Mouse (Mus musculus): ENCODE measurements around the gene Mki67. TPM values are rescaled to one million over a fixed set of nuclear protein-coding genes. Genes with fewer than 3 reads are reported as not detected.

Gene Mki67
- total and polyA plus RNA-seq, 3 experiments, result 88.6 to 401 (median 271) TPM

DNA sequence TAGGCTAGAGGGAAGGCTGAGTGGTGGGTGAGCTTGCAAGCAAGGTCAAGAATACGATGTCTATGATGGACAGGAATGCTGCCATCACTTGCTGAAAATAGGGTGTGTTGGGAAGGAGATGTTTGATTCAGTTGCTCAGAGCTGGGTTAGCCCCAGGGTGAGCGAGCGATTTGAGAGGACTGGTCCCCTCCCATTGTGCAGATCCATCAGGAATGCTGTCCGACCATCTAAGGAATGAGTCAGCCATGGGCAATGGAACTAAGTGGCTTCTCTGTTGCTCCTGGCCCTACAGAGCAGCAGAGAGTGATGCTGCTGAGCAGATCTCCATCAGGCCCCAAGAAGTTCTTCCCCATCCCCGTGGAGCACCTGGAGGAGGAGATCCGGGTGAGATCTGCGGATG is 62.6 kb downstream of the Mki67 start:
- TF ChIP-seq MXI1 (IDR thresholded peaks at IDR 0.05; ENCODE audit: low read depth, low read length) (no peak), CTCF (IDR thresholded peaks at IDR 0.05 in 2 of 3, conservative IDR thresholded peaks at IDR 0.05 in 1 of 3; ENCODE audit: control insufficient read depth in 1 of 3, insufficient read depth in 1 of 3, low read depth in 2 of 3, low read length in 3 of 3, poor library complexity in 1 of 3, severe bottlenecking in 1 of 3) (no peak), MEF2A (IDR thresholded peaks at IDR 0.05; ENCODE audit: extremely low read depth, insufficient replicate concordance, low read depth, low read length, poor library complexity, severe bottlenecking) (no peak), USF2 (IDR thresholded peaks at IDR 0.05; ENCODE audit: borderline replicate concordance in 1 of 2, insufficient read depth in 1 of 2, low read depth in 1 of 2, low read length in 2 of 2) (no peak), E2F4 (IDR thresholded peaks at IDR 0.05; ENCODE audit: borderline replicate concordance, low read depth, low read length) (no peak), MAFK (IDR thresholded peaks at IDR 0.05; ENCODE audit: borderline replicate concordance, low read depth, low read length) (no peak), MAZ (IDR thresholded peaks at IDR 0.05; ENCODE audit: low read depth, low read length) (no peak), TBP (IDR thresholded peaks at IDR 0.05; ENCODE audit: low read depth, low read length) (no peak), ZC3H11A (IDR thresholded peaks at IDR 0.05; ENCODE audit: low read depth, low read length) (no peak), ZKSCAN1 (IDR thresholded peaks at IDR 0.05; ENCODE audit: low read depth, low read length) (no peak), ETS1 (IDR thresholded peaks at IDR 0.05; ENCODE audit: low read depth, low read length) (no peak), RAD21 (IDR thresholded peaks at IDR 0.05; ENCODE audit: low read depth, low read length) (no peak)
- Histone ChIP-seq H3K27me3 (ENCODE audit: control insufficient read depth in 1 of 2, insufficient read depth in 2 of 2, low read length in 2 of 2) (no peaks in the 10 kb centered on the region), H3K9me3 (replicated peaks; ENCODE audit: insufficient read depth, low read length) (no peaks in the 10 kb centered on the region), H3K79me2 (ENCODE audit: control insufficient read depth, insufficient read depth, low read length, poor library complexity) (no peaks in the 10 kb centered on the region), H3K27ac (ENCODE audit: control insufficient read depth, low read depth, low read length) (no peak overlapping the region), H3K4me3 (ENCODE audit: control insufficient read depth in 1 of 2, insufficient read depth in 1 of 2, low read depth in 2 of 2, low read length in 2 of 2) (no peak overlapping the region), H3K4me1 (ENCODE audit: control insufficient read depth in 1 of 2, insufficient read depth in 2 of 2, low read length in 2 of 2) (0 out of 4 replicates have a peak, but pooled peaks cover 0 to 4% of the 10 kb centered on the region in 2 experiments), H3K9ac (ENCODE audit: control insufficient read depth, low read depth, low read length, poor library complexity, severe bottlenecking) (no peak overlapping the region), H3K36me3 (ENCODE audit: control insufficient read depth in 1 of 2, insufficient read depth in 2 of 2, low read length in 2 of 2) (no peaks in the 10 kb centered on the region)
- DNase-seq (ENCODE audit: low read depth, low spot score), result no peak

DNA sequence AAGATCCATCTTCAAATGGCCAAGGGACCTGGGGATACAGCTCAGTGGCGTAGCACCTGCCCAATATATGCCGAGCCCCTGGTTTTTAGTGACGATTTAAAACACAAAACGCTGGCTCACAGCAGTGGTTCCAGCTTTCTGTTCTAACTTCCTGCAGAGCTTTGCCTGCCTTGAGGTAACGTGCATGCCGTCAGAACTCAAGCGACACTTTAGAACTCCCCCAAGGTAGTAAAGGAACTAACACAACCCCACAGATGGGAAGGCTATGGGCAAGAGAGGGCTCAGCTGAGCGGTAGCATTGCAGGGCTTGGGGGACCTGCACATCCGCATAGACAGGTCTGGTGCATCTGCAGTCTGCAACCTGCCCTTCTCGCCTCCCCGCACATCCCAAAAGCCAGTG is 63.4 kb downstream of the Mki67 start:
- no peak overlapping the region for H3K27ac ChIP-seq (ENCODE audit: control insufficient read depth, low read depth, low read length)
- H3K4me1 ChIP-seq (ENCODE audit: control insufficient read depth in 1 of 2, insufficient read depth in 2 of 2, low read length in 2 of 2), result 0 out of 4 replicates have a peak, but pooled peaks cover 0 to 4% of the 10 kb centered on the region in 2 experiments
- no peaks in the 10 kb centered on the region for H3K79me2 ChIP-seq (ENCODE audit: control insufficient read depth, insufficient read depth, low read length, poor library complexity)
- no peaks in the 10 kb centered on the region for H3K27me3 ChIP-seq (ENCODE audit: control insufficient read depth in 1 of 2, insufficient read depth in 2 of 2, low read length in 2 of 2)
- no peaks in the 10 kb centered on the region; a peak in 1 of 4 replicates for H3K36me3 ChIP-seq (ENCODE audit: control insufficient read depth in 1 of 2, insufficient read depth in 2 of 2, low read length in 2 of 2)
- no peak overlapping the region for H3K4me3 ChIP-seq (ENCODE audit: control insufficient read depth in 1 of 2, insufficient read depth in 1 of 2, low read depth in 2 of 2, low read length in 2 of 2)
- H3K9ac ChIP-seq (ENCODE audit: control insufficient read depth, low read depth, low read length, poor library complexity, severe bottlenecking), result no peak overlapping the region
- H3K9me3 ChIP-seq (replicated peaks; ENCODE audit: insufficient read depth, low read length), result no peaks in the 10 kb centered on the region
- TF ChIP-seq JUND (IDR thresholded peaks at IDR 0.05; ENCODE audit: low read depth, low read length) (no peak), MYB (IDR thresholded peaks at IDR 0.05; ENCODE audit: low read depth, low read length) (no peak), TCF12 (IDR thresholded peaks at IDR 0.05; ENCODE audit: low read depth, low read length) (no peak), RCOR1 (IDR thresholded peaks at IDR 0.05; ENCODE audit: low read depth, low read length) (no peak), POLR2AphosphoS5 (IDR thresholded peaks at IDR 0.05; ENCODE audit: borderline replicate concordance, low read depth, low read length) (no peak), USF1 (IDR thresholded peaks at IDR 0.05; ENCODE audit: low read depth, low read length) (no peak), HCFC1 (IDR thresholded peaks at IDR 0.05; ENCODE audit: low read depth, low read length) (no peak), POLR2A (IDR thresholded peaks at IDR 0.05; ENCODE audit: control insufficient read depth in 1 of 2, insufficient read depth in 1 of 2, low read depth in 1 of 2, low read length in 2 of 2, poor library complexity in 1 of 2) (no peak), MYC (IDR thresholded peaks at IDR 0.05; ENCODE audit: low read depth, low read length) (no peak), TAL1 (IDR thresholded peaks at IDR 0.05; ENCODE audit: low read length) (no peak), MEF2A (IDR thresholded peaks at IDR 0.05; ENCODE audit: extremely low read depth, insufficient replicate concordance, low read depth, low read length, poor library complexity, severe bottlenecking) (no peak), ZKSCAN1 (IDR thresholded peaks at IDR 0.05; ENCODE audit: low read depth, low read length) (no peak), ETS1 (IDR thresholded peaks at IDR 0.05; ENCODE audit: low read depth, low read length) (no peak), CTCF (IDR thresholded peaks at IDR 0.05 in 2 of 3, conservative IDR thresholded peaks at IDR 0.05 in 1 of 3; ENCODE audit: control insufficient read depth in 1 of 3, insufficient read depth in 1 of 3, low read depth in 2 of 3, low read length in 3 of 3, poor library complexity in 1 of 3, severe bottlenecking in 1 of 3) (no peak), TBP (IDR thresholded peaks at IDR 0.05; ENCODE audit: low read depth, low read length) (no peak), GABPA (IDR thresholded peaks at IDR 0.05; ENCODE audit: low read depth, low read length) (no peak), RAD21 (IDR thresholded peaks at IDR 0.05; ENCODE audit: low read depth, low read length) (no peak), MAX (IDR thresholded peaks at IDR 0.05; ENCODE audit: low read length) (no peak), NRF1 (IDR thresholded peaks at IDR 0.05; ENCODE audit: insufficient read depth, low read depth, low read length, poor library complexity, severe bottlenecking) (no peak), SMC3 (IDR thresholded peaks at IDR 0.05; ENCODE audit: low read depth, low read length) (no peak)
- no peak for DNase-seq (ENCODE audit: low read depth, low spot score)

All from MEL (cell line).